Mouse (Mus musculus) MEL (cell line): ENCODE results near the gene Ptbp1. TPM values are rescaled to one million over a fixed set of nuclear protein-coding genes. Genes with fewer than 3 reads are reported as not detected.

Source experiments
- DNase-seq: peaks from one replicate; pipeline ENCODE4 v3.0.0; 2011; ENCODE audit warnings: low read depth, low spot score
- H3K27ac ChIP-seq: 2 replicates; pipeline ENCODE4 v1.5.1; 2012; ENCODE audit warnings: low read depth, mild to moderate bottlenecking, control low read depth, low read length, moderate library complexity; ENCODE audit not compliant: control insufficient read depth
- H3K27me3 ChIP-seq, 2 experiments: fragments of 150-350 bp in 1 of 2; sonication (generic) in 1 of 2; 2 replicates each; pipeline ENCODE4 v1.6.1; 2012; ENCODE audit warnings: low read length in 2 of 2, mild to moderate bottlenecking in 2 of 2, improper control_type of control experiment in 1 of 2, moderate library complexity in 1 of 2; ENCODE audit not compliant: insufficient read depth in 2 of 2, control insufficient read depth in 1 of 2
- H3K36me3 ChIP-seq, 2 experiments: 2 replicates each; pipeline ENCODE4 v1.6.1; 2012 to 2014; ENCODE audit warnings: low read length in 2 of 2, improper control_type of control experiment in 1 of 2, inconsistent platforms in 1 of 2, mild to moderate bottlenecking in 1 of 2; ENCODE audit not compliant: insufficient read depth in 2 of 2, control insufficient read depth in 1 of 2
- H3K4me1 ChIP-seq, 2 experiments: fragments of 150-350 bp in 1 of 2; sonication (generic) in 1 of 2; 2 replicates each; pipeline ENCODE4 v1.6.1; 2012; ENCODE audit warnings: low read length in 2 of 2, improper control_type of control experiment in 1 of 2, mild to moderate bottlenecking in 1 of 2; ENCODE audit not compliant: insufficient read depth in 2 of 2, control insufficient read depth in 1 of 2
- H3K4me3 ChIP-seq, 2 experiments: fragments of 150-350 bp in 1 of 2; sonication (generic) in 1 of 2; 2 replicates each; pipeline ENCODE4 v1.5.1; 2012; ENCODE audit warnings: low read depth in 2 of 2, low read length in 2 of 2, mild to moderate bottlenecking in 2 of 2, moderate library complexity in 2 of 2, control low read depth in 1 of 2, improper control_type of control experiment in 1 of 2; ENCODE audit not compliant: control insufficient read depth in 1 of 2, insufficient read depth in 1 of 2
- H3K79me2 ChIP-seq: 2 replicates; pipeline ENCODE4 v1.6.1; 2012; ENCODE audit warnings: mild to moderate bottlenecking, low read length, moderate library complexity; ENCODE audit not compliant: control insufficient read depth, poor library complexity, insufficient read depth
- H3K9ac ChIP-seq: 2 replicates; pipeline ENCODE4 v1.6.1; 2012; ENCODE audit warnings: low read depth, mild to moderate bottlenecking, control low read depth, low read length, moderate library complexity; ENCODE audit not compliant: control insufficient read depth, poor library complexity, severe bottlenecking
- H3K9me3 ChIP-seq: fragments of 150-350 bp; sonication (generic); replicated peaks from 2 replicates; pipeline ENCODE4 v1.6.1; 2012; ENCODE audit warnings: mild to moderate bottlenecking, low read length, improper control_type of control experiment, moderate library complexity; ENCODE audit not compliant: insufficient read depth
- E2F4 ChIP-seq: IDR thresholded peaks from 2 replicates; pipeline ENCODE4 v1.6.1; 2011; ENCODE audit warnings: low read depth, low read length, improper control_type of control experiment, borderline replicate concordance
- EP300 ChIP-seq, 2 experiments: IDR thresholded peaks; 2 replicates each; pipeline ENCODE4 v1.6.1; 2011; ENCODE audit warnings: improper control_type of control experiment in 2 of 2, low read length in 2 of 2, low read depth in 1 of 2, mild to moderate bottlenecking in 1 of 2
- ETS1 ChIP-seq: IDR thresholded peaks from 2 replicates; pipeline ENCODE4 v1.6.1; 2012; ENCODE audit warnings: low read depth, mild to moderate bottlenecking, inconsistent platforms, low read length, improper control_type of control experiment, moderate library complexity
- MAX ChIP-seq: IDR thresholded peaks from 2 replicates; pipeline ENCODE4 v1.6.1; 2011; ENCODE audit warnings: low read length, improper control_type of control experiment
- MEF2A ChIP-seq: IDR thresholded peaks from 2 replicates; pipeline ENCODE4 v1.6.1; 2014; ENCODE audit warnings: low read depth, mild to moderate bottlenecking, inconsistent platforms, low read length, improper control_type of control experiment; ENCODE audit not compliant: poor library complexity, insufficient replicate concordance, severe bottlenecking; ENCODE audit errors: extremely low read depth
- MXI1 ChIP-seq: IDR thresholded peaks from 2 replicates; pipeline ENCODE4 v1.6.1; 2011; ENCODE audit warnings: mild to moderate bottlenecking, low read depth, low read length, improper control_type of control experiment
- MYB ChIP-seq: IDR thresholded peaks from 2 replicates; pipeline ENCODE4 v1.6.1; 2011; ENCODE audit warnings: mild to moderate bottlenecking, low read depth, low read length, improper control_type of control experiment
- MYC ChIP-seq: IDR thresholded peaks from 2 replicates; pipeline ENCODE4 v1.6.1; 2011; ENCODE audit warnings: low read depth, mild to moderate bottlenecking, low read length, improper control_type of control experiment, moderate library complexity
- NELFE ChIP-seq: IDR thresholded peaks from 2 replicates; pipeline ENCODE4 v1.6.1; 2011; ENCODE audit warnings: low read depth, low read length, improper control_type of control experiment
- POLR2AphosphoS2 ChIP-seq: IDR thresholded peaks from 2 replicates; pipeline ENCODE4 v1.6.1; 2011; ENCODE audit warnings: low read length, improper control_type of control experiment
- RCOR1 ChIP-seq: IDR thresholded peaks from 2 replicates; pipeline ENCODE4 v1.6.1; 2012; ENCODE audit warnings: low read depth, mild to moderate bottlenecking, inconsistent platforms, low read length, improper control_type of control experiment
- SMC3 ChIP-seq: IDR thresholded peaks from 2 replicates; pipeline ENCODE4 v1.6.1; 2011; ENCODE audit warnings: low read depth, low read length, improper control_type of control experiment
- TBP ChIP-seq: IDR thresholded peaks from 2 replicates; pipeline ENCODE4 v1.8.0; 2011; ENCODE audit warnings: low read depth, low read length, improper control_type of control experiment
- UBTF ChIP-seq: IDR thresholded peaks from 2 replicates; pipeline ENCODE4 v1.6.1; 2012; ENCODE audit warnings: low read depth, mild to moderate bottlenecking, inconsistent platforms, low read length, improper control_type of control experiment, moderate library complexity, borderline replicate concordance; ENCODE audit not compliant: insufficient read depth
- USF1 ChIP-seq: IDR thresholded peaks from 2 replicates; pipeline ENCODE4 v1.6.1; 2014; ENCODE audit warnings: low read depth, mild to moderate bottlenecking, inconsistent platforms, low read length, improper control_type of control experiment, moderate library complexity
- USF2 ChIP-seq, 2 experiments: IDR thresholded peaks; 2 replicates each; pipeline ENCODE4 v1.6.1; 2011 to 2012; ENCODE audit warnings: improper control_type of control experiment in 2 of 2, low read length in 2 of 2, borderline replicate concordance in 1 of 2, inconsistent platforms in 1 of 2, low read depth in 1 of 2, mild to moderate bottlenecking in 1 of 2; ENCODE audit not compliant: insufficient read depth in 1 of 2
- ZC3H11A ChIP-seq: IDR thresholded peaks from 2 replicates; pipeline ENCODE4 v1.6.1; 2012; ENCODE audit warnings: low read depth, mild to moderate bottlenecking, inconsistent platforms, low read length, improper control_type of control experiment
- ZKSCAN1 ChIP-seq: IDR thresholded peaks from 2 replicates; pipeline ENCODE4 v1.6.1; 2012; ENCODE audit warnings: low read depth, mild to moderate bottlenecking, inconsistent platforms, low read length, improper control_type of control experiment, moderate library complexity
- ZMIZ1 ChIP-seq: IDR thresholded peaks from 2 replicates; pipeline ENCODE4 v1.6.1; 2012; ENCODE audit warnings: low read depth, mild to moderate bottlenecking, inconsistent platforms, low read length, improper control_type of control experiment, moderate library complexity
- polyA plus RNA-seq, 2 experiments: library from polyadenylated mRNA; stranded (reverse) in 1 of 2; unstranded in 1 of 2; fragments of >175 nt in 1 of 2; fragments of >200 nt in 1 of 2; gene quantifications; 2 replicates each; pipeline versions ENCODE4 v1.2.1 to v1.2.4; 2012; ENCODE audit warnings: low replicate concordance in 2 of 2, low read depth in 1 of 2; ENCODE audit not compliant: insufficient read length in 2 of 2, insufficient read depth in 1 of 2, missing spikeins in 1 of 2
- total RNA-seq: library from RNA; depleted of rRNA; stranded (reverse); fragments of 300-350 nt; gene quantifications from 2 replicates; pipeline ENCODE4 v1.2.3, GENCODE M21; 2012

Gene Ptbp1
- total and polyA plus RNA-seq, 3 experiments, result 301 to 837 (median 329) TPM

DNA sequence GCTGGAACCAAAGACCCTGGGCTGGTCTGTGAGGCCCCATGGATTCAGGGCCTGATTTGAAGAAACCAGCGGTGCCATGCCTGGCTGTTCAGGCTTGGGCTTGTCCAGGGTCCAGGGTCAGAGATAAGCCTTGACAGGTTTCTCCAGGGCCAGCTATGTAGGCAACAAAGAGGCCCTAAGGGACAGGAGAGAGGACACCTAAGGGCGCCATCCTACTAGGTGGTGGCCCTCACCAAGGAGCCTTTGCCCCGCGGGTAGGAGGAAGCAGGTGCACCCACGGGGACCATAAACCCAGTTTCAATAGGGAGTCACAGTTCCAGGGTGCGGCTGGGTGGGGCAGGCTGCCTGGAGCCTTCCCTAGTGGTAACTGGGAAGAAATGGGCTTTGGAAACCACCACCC, 31.2 kb upstream of the Ptbp1 start:
- Histone ChIP-seq H3K79me2 (no peaks in the 10 kb centered on the region), H3K36me3 (no peaks in the 10 kb centered on the region), H3K9me3 (no peaks in the 10 kb centered on the region), H3K4me3 (no peak overlapping the region), H3K27me3 (no peaks in the 10 kb centered on the region), H3K9ac (no peak overlapping the region), H3K4me1 (peaks cover 0 to 14% of the 10 kb centered on the region in 2 experiments; a peak in 2 of 4 replicates), H3K27ac (no peak overlapping the region)
- TF ChIP-seq MAX, result no peak
- TF ChIP-seq TBP, result no peak
- no peak for TF ChIP-seq ZMIZ1
- TF ChIP-seq USF2 (IDR thresholded peaks at IDR 0.05; ENCODE audit: borderline replicate concordance in 1 of 2, insufficient read depth in 1 of 2, low read depth in 1 of 2, low read length in 2 of 2), result no peak
- TF ChIP-seq E2F4, result no peak
- TF ChIP-seq MYC, result no peak
- no peak for TF ChIP-seq MXI1
- no peak for TF ChIP-seq MYB
- no peak for DNase-seq

DNA sequence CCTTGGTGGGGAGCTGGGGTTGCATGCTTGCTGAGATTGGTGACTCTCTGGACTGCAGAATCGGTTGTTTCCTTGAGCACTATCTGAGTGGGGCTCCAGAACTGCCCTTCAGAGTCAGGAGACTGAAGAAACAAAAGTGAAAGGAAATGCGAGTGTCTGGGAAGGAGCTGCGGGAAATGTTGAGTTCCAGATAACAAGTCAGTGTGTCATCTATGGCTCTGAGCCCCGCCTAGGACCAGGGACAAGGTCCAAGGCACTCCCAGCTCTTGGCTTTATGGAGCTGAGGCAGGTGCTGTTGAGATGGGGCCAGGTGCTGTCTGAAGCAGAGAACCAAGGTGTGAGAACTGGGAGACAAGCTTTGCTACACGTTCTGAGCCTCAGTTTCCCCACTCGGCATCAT, 29.8 kb upstream of the Ptbp1 start:
- H3K27me3 ChIP-seq, result no peaks in the 10 kb centered on the region

DNA sequence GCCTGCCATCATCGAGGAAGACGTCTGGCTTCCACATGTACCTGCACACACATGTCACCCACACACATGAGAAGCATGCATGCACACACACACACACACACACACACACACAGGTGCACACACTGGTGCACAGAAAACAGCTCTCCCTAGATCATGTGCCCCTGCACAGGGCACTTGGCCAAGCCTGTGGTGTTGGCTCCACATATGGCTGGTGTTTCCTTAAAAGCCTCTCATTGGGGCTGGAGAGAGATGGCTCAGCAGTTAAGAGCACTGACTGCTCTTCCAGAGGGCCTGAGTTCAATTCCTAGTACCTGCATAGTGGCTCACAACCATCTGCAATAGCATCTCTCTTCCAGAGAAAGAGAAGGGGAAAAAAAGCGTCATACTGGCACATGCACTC, 22.6 kb upstream of the Ptbp1 start:
- peak; percentile 45 for DNase-seq
- TF ChIP-seq TBP, result peak; percentile 70; the same call in 1 of the 2 replicates
- no peak for TF ChIP-seq ZC3H11A
- no peak for TF ChIP-seq NELFE
- TF ChIP-seq MEF2A, result no peak
- TF ChIP-seq SMC3, result no peak
- TF ChIP-seq RCOR1, result no peak
- TF ChIP-seq MAX, result 0 out of 2 replicates have a peak, but pooled peaks have one; percentile 27
- peak; percentile 76 for TF ChIP-seq USF1
- no peak for TF ChIP-seq USF2 (IDR thresholded peaks at IDR 0.05; ENCODE audit: borderline replicate concordance in 1 of 2, insufficient read depth in 1 of 2, low read depth in 1 of 2, low read length in 2 of 2)
- no peak for TF ChIP-seq POLR2AphosphoS2
- TF ChIP-seq ZKSCAN1, result no peak
- no peak for TF ChIP-seq MYC
- TF ChIP-seq UBTF, result no peak
- no peaks in the 10 kb centered on the region for H3K9me3 ChIP-seq
- H3K79me2 ChIP-seq, result no peaks in the 10 kb centered on the region
- no peak overlapping the region for H3K27ac ChIP-seq
- no peaks in the 10 kb centered on the region for H3K27me3 ChIP-seq
- H3K9ac ChIP-seq, result no peak overlapping the region
- H3K4me3 ChIP-seq, result no peak overlapping the region
- H3K36me3 ChIP-seq, result no peaks in the 10 kb centered on the region
- peaks cover 3 to 9% of the 10 kb centered on the region in 2 experiments for H3K4me1 ChIP-seq

More for the DNA sequence above, 29.8 kb upstream of the Ptbp1 start:
- no peaks in the 10 kb centered on the region for H3K79me2 ChIP-seq
- H3K9ac ChIP-seq, result no peak overlapping the region
- no peaks in the 10 kb centered on the region for H3K9me3 ChIP-seq
- peak overlapping the region; percentile 31 to 59 for H3K4me3 ChIP-seq
- peak; percentile 45 for DNase-seq
- H3K36me3 ChIP-seq, result no peaks in the 10 kb centered on the region
- H3K4me1 ChIP-seq, result peaks cover 0 to 14% of the 10 kb centered on the region in 2 experiments; a peak in 2 of 4 replicates
- no peak overlapping the region for H3K27ac ChIP-seq
- 0 out of 2 replicates have a peak, but pooled peaks have one; percentile 35 for TF ChIP-seq MXI1
- no peak for TF ChIP-seq USF2 (IDR thresholded peaks at IDR 0.05; ENCODE audit: borderline replicate concordance in 1 of 2, insufficient read depth in 1 of 2, low read depth in 1 of 2, low read length in 2 of 2)
- TF ChIP-seq E2F4, result no peak
- peak; percentile 57 for TF ChIP-seq ETS1
- TF ChIP-seq EP300 (IDR thresholded peaks at IDR 0.05; ENCODE audit: low read depth in 1 of 2, low read length in 2 of 2), result no peak
